Mouse (Mus musculus) heart, embryonic 14.5 days (tissue): ENCODE measurements around the gene Per1. TPM values are rescaled to one million over a fixed set of nuclear protein-coding genes. Genes with fewer than 3 reads are reported as not detected.

Experiments used
- ATAC-seq: fragments of 200-750 bp; cut with Nextera tagmentation; 2 replicates; pipeline ENCODE4 v1.8.0; 2017; ENCODE audit warnings: low read depth, moderate TSS enrichment; ENCODE audit not compliant: insufficient number of reproducible peaks, insufficient read depth, low FRiP score
- H3K27ac ChIP-seq, 2 experiments: fragments of 200-500 bp in 1 of 2; fragments of 300-500 bp in 1 of 2; sonication (generic) in 1 of 2; replicated peaks in 1 of 2; 2 replicates each; pipeline ENCODE4 v1.5.1; 2012 to 2014; ENCODE audit warnings: low read depth in 2 of 2, low read length in 2 of 2, control low read depth in 1 of 2, mild to moderate bottlenecking in 1 of 2, mixed read lengths in 1 of 2; ENCODE audit not compliant: control insufficient read depth in 1 of 2, insufficient read depth in 1 of 2
- H3K27me3 ChIP-seq: fragments of 300-500 bp; sonication (generic); 2 replicates; pipeline ENCODE4 v1.6.1; 2014; ENCODE audit warnings: mild to moderate bottlenecking, low read length, control low read depth; ENCODE audit not compliant: control insufficient read depth, insufficient read depth
- H3K36me3 ChIP-seq: fragments of 300-500 bp; sonication (generic); 2 replicates; pipeline ENCODE4 v1.6.1; 2014; ENCODE audit warnings: mild to moderate bottlenecking, control low read depth, low read length, mixed read lengths; ENCODE audit not compliant: control insufficient read depth, insufficient read depth
- H3K4me1 ChIP-seq, 2 experiments: fragments of 200-500 bp in 1 of 2; fragments of 300-500 bp in 1 of 2; sonication (generic) in 1 of 2; 2 replicates each; pipeline ENCODE4 v1.6.1; 2012 to 2014; ENCODE audit warnings: low read length in 2 of 2, control low read depth in 1 of 2, mixed read lengths in 1 of 2; ENCODE audit not compliant: control insufficient read depth in 2 of 2, insufficient read depth in 2 of 2
- H3K4me2 ChIP-seq: fragments of 300-500 bp; sonication (generic); 2 replicates; pipeline ENCODE4 v1.6.1; 2014; ENCODE audit warnings: mild to moderate bottlenecking, low read length
- H3K4me3 ChIP-seq, 2 experiments: fragments of 200-500 bp in 1 of 2; fragments of 300-500 bp in 1 of 2; sonication (generic) in 1 of 2; 2 replicates each; pipeline ENCODE4 v1.5.1; 2012 to 2014; ENCODE audit warnings: low read length in 2 of 2, mild to moderate bottlenecking in 2 of 2, control low read depth in 1 of 2, low read depth in 1 of 2, moderate library complexity in 1 of 2; ENCODE audit not compliant: control insufficient read depth in 1 of 2, insufficient read depth in 1 of 2
- H3K9ac ChIP-seq: fragments of 300-500 bp; sonication (generic); 2 replicates; pipeline ENCODE4 v1.6.1; 2014; ENCODE audit warnings: mild to moderate bottlenecking, low read length
- H3K9me3 ChIP-seq: fragments of 300-500 bp; sonication (generic); 2 replicates; pipeline ENCODE4 v1.6.1; 2016; ENCODE audit warnings: low read length, control low read depth; ENCODE audit not compliant: control insufficient read depth
- WGBS: fragments of 180-500 bp; shearing (Covaris S2); extraction: QIAGEN DNeasy Blood & Tissue Kit; methylation state at CpG from one replicate; pipeline ENCODE4 v1.1.7; 2014; 5-methylcytosine and 5-hydroxymethylcytosine counted together
- polyA plus RNA-seq: library from polyadenylated mRNA; unstranded; fragments of >200 nt; fragmentation: Nextera tagmentation; extraction: Ambion mirVana; gene quantifications from 2 replicates; pipeline ENCODE4 v1.2.1, GENCODE M21; 2014

The Per1 gene
- polyA plus RNA-seq, 1 experiment from 2014 or later, result 16.0 TPM

DNA sequence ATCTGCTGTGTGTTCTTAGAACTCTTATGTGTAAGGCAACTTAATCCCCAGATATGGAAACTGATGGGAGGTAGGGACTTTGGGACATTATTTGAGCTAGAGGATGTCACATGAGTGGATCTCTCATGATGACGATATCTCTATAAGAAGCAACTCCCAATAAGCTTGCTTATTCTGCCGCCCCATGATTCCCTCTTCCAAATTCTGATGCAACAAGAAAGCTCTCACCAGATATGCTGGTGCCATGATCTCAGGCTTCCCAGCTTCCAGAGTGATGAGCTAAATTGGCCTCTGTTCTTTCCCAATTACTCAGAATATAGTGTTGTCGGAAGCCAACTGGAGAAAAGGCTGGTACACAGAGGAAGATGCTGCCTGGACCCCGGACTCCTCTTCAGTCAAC, 16.8 kb downstream of the Per1 start:
- Histone ChIP-seq H3K9ac (no peak overlapping the region), H3K4me1 (peaks cover 5 to 17% of the 10 kb centered on the region in 2 experiments), H3K27ac (peak overlapping the region in 1 of 2 experiments; percentile 78; a peak in 2 of 4 replicates), H3K4me2 (peak overlapping the region; percentile 70), H3K36me3 (peaks cover 30% of the 10 kb centered on the region), H3K9me3 (no peaks in the 10 kb centered on the region), H3K27me3 (no peaks in the 10 kb centered on the region), H3K4me3 (no peak overlapping the region)
- WGBS, result 42% methylated on average over 4 of the region's 4 CpGs
- no peak for ATAC-seq

DNA sequence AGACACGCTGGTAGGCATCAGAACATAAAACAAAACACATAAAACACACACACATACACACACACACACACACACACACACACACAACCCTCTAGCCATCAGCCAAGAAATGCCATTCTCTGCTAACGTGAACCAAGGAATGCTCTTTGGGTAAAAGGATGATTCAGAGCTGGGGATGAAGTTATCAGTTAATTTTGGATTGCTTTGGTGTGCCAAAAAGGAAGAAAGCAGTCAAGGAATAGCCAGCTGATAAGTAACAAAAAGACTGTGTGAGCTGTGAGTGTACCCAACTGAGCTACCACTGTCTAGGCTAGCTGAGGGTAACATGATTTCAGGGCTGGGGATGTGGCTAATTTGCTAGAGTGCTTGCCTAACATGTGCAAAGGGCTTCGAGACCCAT, 19.0 kb downstream of the Per1 start:
- Histone ChIP-seq H3K4me2 (no peak overlapping the region), H3K36me3 (peaks cover 9% of the 10 kb centered on the region), H3K4me3 (no peak overlapping the region), H3K4me1 (peaks cover 9 to 26% of the 10 kb centered on the region in 2 experiments), H3K27ac (no peak overlapping the region), H3K9me3 (no peaks in the 10 kb centered on the region), H3K9ac (no peak overlapping the region), H3K27me3 (no peaks in the 10 kb centered on the region)
- 55% methylated on average over 3 of the region's 3 CpGs for WGBS
- ATAC-seq, result no peak

DNA sequence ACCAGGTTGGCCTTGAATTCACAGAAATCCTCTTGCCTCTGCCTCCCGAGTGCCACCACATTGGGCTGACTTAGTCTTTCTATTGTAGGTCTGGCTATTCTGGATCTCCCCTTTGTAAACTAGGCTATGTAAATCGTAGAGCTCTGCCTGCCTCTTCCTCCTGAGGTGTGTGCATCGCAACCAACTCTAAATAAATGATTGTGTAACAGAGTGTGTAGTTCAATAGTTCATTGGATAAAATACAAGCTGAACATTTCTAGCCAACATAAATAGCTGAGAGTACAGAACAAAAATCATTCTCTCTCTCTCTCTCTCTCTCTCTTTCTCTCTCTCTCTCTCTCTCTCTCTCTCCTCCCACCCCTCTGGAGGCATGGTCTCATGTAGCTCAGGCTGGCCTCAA, 19.6 kb downstream of the Per1 start:
- Histone ChIP-seq H3K4me1 (peaks cover 11 to 31% of the 10 kb centered on the region in 2 experiments), H3K36me3 (peaks cover 3% of the 10 kb centered on the region), H3K9me3 (no peaks in the 10 kb centered on the region), H3K4me2 (no peak overlapping the region), H3K4me3 (no peak overlapping the region), H3K27me3 (no peaks in the 10 kb centered on the region), H3K9ac (no peak overlapping the region), H3K27ac (no peak overlapping the region)
- WGBS, result 81% methylated on average over 3 of the region's 3 CpGs
- ATAC-seq, result no peak

DNA sequence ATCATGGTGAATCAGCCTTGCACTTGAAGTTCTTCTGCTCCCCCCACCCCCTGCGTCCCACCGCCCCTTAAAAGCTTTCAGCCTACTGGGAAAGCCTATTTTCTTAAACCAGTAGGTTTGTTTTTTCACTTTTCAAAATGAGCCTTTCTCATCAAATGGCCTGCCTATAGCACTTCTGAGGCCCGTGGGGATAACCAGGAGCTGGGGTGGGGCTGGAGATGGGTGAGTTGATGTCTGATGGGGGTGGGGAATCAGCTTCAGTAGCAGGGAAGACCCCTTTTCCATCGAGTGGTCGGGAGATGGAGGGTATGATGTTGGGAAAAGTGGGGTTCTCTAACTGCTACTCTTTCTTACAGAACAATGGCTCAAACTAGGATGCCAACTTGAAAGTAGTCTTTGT, 21.8 kb downstream of the Per1 start:
- H3K4me3 ChIP-seq, result peak overlapping the region in 1 of 2 experiments; percentile 81; a peak in 1 of 4 replicates
- H3K9me3 ChIP-seq, result no peaks in the 10 kb centered on the region
- H3K27me3 ChIP-seq, result no peaks in the 10 kb centered on the region
- no peak overlapping the region for H3K27ac ChIP-seq
- H3K4me1 ChIP-seq, result peaks cover 13 to 36% of the 10 kb centered on the region in 2 experiments
- ATAC-seq, result no peak
- H3K36me3 ChIP-seq, result no peaks in the 10 kb centered on the region
- H3K9ac ChIP-seq, result no peak overlapping the region
- H3K4me2 ChIP-seq, result peak overlapping the region; percentile 84
- WGBS, result 54% methylated on average over 5 of the region's 5 CpGs

DNA sequence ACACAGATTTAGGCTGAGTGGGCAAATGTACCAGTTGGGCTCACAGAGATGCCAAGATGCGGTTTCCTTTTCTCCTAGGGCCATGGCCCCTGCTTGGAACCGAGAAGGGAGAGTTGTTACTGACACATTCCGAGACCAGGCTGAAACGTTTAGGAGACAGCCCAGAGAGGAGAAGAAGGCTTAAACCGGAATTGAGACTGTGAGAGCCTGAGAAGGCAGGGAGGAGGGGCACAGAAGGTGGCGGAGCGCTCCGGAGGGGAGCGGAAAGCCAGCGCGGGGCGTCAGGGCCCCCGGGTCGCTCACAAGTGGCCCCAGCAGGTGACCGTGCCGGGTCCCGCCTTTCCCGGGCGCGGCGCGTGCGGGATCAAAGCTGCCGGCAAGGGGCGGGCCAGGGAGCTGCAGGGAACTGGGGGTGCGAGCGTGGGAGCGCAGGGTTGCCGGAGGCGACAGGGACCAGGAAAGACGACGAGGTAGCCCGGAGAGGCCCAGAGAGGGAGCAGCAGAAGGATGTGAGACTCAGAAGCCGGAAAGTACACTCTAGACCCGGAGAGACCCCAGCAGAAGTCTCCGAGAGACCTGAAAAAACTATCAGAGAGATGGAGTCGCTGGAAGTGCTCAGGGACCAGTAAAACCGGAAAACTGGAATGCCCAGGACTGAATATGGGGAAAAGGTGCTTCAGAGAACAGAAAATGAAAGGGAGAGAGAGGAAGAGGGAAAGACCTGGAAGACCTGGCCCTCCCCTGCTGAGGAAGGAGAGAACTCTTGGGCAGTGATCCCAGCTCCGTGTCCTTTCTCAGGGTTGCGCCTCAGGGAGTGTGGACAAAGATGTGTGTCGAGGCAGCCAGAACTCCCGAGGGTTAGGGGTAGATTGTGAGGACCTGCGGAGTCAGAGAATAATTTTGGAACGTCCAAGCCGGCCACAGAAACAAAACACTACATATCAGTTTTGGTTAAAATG, 23.0 kb downstream of the Per1 start:
- H3K9me3 ChIP-seq, result no peaks in the 10 kb centered on the region
- no peaks in the 10 kb centered on the region for H3K36me3 ChIP-seq
- no peak for ATAC-seq
- no peaks in the 10 kb centered on the region for H3K27me3 ChIP-seq
- WGBS, result under 1% methylated on average over 45 of the region's 45 CpGs
- H3K9ac ChIP-seq, result peak overlapping the region; percentile 84
- H3K27ac ChIP-seq, result peak overlapping the region; percentile 75 to 90
- H3K4me1 ChIP-seq, result peaks cover 10 to 28% of the 10 kb centered on the region in 2 experiments
- H3K4me3 ChIP-seq, result peak overlapping the region; percentile 72 to 81
- H3K4me2 ChIP-seq, result peak overlapping the region; percentile 84

DNA sequence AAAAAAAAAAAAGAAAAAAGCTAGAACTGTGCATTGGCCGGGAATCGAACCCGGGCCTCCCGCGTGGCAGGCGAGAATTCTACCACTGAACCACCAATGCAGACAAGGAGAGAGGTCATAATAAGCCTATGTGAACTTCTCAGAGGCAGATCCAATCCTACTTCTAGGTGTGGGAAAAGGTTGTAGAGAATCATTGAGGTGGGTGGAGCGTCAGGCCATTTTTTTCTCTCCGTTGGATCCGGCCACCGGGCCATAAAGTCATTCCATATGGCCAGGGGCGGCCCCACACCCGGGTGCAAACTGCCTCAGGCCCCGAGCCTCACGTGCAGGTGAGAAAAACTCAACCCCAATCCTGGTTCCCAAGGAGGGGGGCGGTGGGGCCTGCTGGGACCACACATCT, 23.7 kb downstream of the Per1 start:
- Histone ChIP-seq H3K9ac (peak overlapping the region; percentile 84), H3K27ac (peak overlapping the region in 1 of 2 experiments; percentile 90; a peak in 1 of 4 replicates), H3K27me3 (no peaks in the 10 kb centered on the region), H3K9me3 (no peaks in the 10 kb centered on the region), H3K4me2 (peak overlapping the region; percentile 84), H3K36me3 (no peaks in the 10 kb centered on the region), H3K4me3 (peak overlapping the region; percentile 72 to 81), H3K4me1 (peaks cover 10 to 28% of the 10 kb centered on the region in 2 experiments)
- WGBS, result 4% methylated on average over 15 of the region's 15 CpGs
- no peak for ATAC-seq

DNA sequence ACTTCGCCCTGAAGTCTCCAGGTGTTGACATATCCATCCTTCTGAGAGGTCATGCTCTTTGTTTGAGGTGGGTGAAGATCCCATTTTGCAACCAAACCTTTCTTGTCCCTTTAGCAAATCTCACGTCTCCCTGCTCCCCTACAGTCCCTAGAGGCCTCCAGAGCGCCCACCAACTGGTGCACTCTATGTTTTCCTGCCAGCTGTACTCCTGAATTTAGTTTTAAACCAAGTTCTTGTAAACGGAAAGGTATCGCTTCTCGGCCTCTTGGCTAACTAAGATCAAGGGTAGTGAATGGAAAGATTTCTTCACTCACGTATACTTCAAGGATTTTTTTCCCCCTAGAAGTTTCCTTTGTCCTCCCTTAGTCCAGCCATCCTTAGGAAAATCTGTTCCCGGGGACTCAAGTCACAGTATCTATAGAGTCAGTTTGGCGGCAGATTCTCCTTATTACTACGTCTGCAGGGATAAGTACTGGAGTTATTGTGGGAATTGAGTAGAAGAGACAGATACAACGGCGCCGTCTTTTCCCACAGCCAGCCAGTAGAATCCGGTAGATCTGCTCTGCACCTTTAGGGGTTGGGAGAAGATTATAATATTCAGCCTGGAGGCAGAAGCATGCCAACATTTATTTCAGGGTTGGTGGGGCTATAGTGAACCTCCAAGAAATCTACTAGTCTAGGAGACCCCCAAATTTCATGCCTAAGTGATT, 24.6 kb downstream of the Per1 start:
- ATAC-seq, result no peak
- 42% methylated on average over 14 of the region's 14 CpGs for WGBS
- Histone ChIP-seq H3K4me2 (peak overlapping the region; percentile 84), H3K9ac (peak overlapping the region; percentile 84), H3K9me3 (no peaks in the 10 kb centered on the region), H3K27me3 (no peaks in the 10 kb centered on the region), H3K4me1 (peaks cover 10 to 28% of the 10 kb centered on the region in 2 experiments), H3K27ac (no peak overlapping the region), H3K36me3 (no peaks in the 10 kb centered on the region), H3K4me3 (peak overlapping the region in 1 of 2 experiments; percentile 73; a peak in 2 of 4 replicates)
